Mouse (Mus musculus) adrenal gland, postnatal 10 days (tissue): ENCODE measurements around the gene Plscr1. TPM values are rescaled to one million over a fixed set of nuclear protein-coding genes. Genes with fewer than 3 reads are reported as not detected.

ENCODE experiments used
- DNase-seq: peaks from one replicate; pipeline ENCODE4 v3.0.0; 2021; ENCODE audit warnings: mixed read lengths
- total RNA-seq, 2 experiments: library from RNA; stranded (reverse); gene quantifications; 2 replicates each; pipeline ENCODE4 v1.2.3; 2021

The Plscr1 gene
- total RNA-seq, 2 experiments from 2014 or later = 10.1 to 10.3 TPM

- DNase-seq = no peak
Observed at GRCm38 (mm10) chr9:92253585-92254321, 4.2 kb downstream of the Plscr1 start.

GRCm38 (mm10) chr9:92260481-92261159 lies 11.1 kb downstream of the Plscr1 start:
- no peak for DNase-seq

GRCm38 (mm10) chr9:92265719-92266118 lies 16.2 kb downstream of the Plscr1 start:
- no peak for DNase-seq

- no peak for DNase-seq
Observed at GRCm38 (mm10) chr9:92266558-92267171, 17.1 kb downstream of the Plscr1 start.

GRCm38 (mm10) chr9:92267732-92268131 lies 18.2 kb downstream of the Plscr1 start:
- DNase-seq = no peak

- DNase-seq = no peak
Observed at GRCm38 (mm10) chr9:92269829-92270404, 20.4 kb downstream of the Plscr1 start.

GRCm38 (mm10) chr9:92270927-92271326 lies 21.4 kb downstream of the Plscr1 start:
- DNase-seq = peak; percentile 88

GRCm38 (mm10) chr9:92272650-92273049 lies 23.1 kb downstream of the Plscr1 start:
- DNase-seq = no peak

- no peak for DNase-seq
Observed at GRCm38 (mm10) chr9:92273271-92273670, 23.7 kb downstream of the Plscr1 start.

- no peak for DNase-seq
Observed at GRCm38 (mm10) chr9:92273956-92274762, 24.6 kb downstream of the Plscr1 start.

- DNase-seq = peak; percentile 43
Observed at GRCm38 (mm10) chr9:92275486-92276207, 26.1 kb downstream of the Plscr1 start, which contains the start of gene Plscr2. Gene Plscr2 (plus strand): TSS chr9:92275602.

- no peak for DNase-seq
Observed at GRCm38 (mm10) chr9:92276360-92276759, 26.8 kb downstream of the Plscr1 start.

GRCm38 (mm10) chr9:92280048-92280447 lies 30.5 kb downstream of the Plscr1 start:
- DNase-seq = no peak

- no peak for DNase-seq
Observed at GRCm38 (mm10) chr9:92282563-92283171, 33.1 kb downstream of the Plscr1 start.

GRCm38 (mm10) chr9:92289675-92290074 lies 40.1 kb downstream of the Plscr1 start:
- no peak for DNase-seq

- no peak for DNase-seq
Observed at GRCm38 (mm10) chr9:92292169-92292568, 42.6 kb downstream of the Plscr1 start.

GRCm38 (mm10) chr9:92292922-92293321 lies 43.4 kb downstream of the Plscr1 start:
- DNase-seq = no peak

GRCm38 (mm10) chr9:92293560-92294548 lies 44.3 kb downstream of the Plscr1 start:
- DNase-seq = no peak

GRCm38 (mm10) chr9:92298288-92298687 lies 48.7 kb downstream of the Plscr1 start:
- no peak for DNase-seq

GRCm38 (mm10) chr9:92301213-92301612 lies 51.7 kb downstream of the Plscr1 start:
- no peak for DNase-seq
